Mouse (Mus musculus): ENCODE data around the gene Mlh3. TPM values are rescaled to one million over a fixed set of nuclear protein-coding genes. Genes with fewer than 3 reads are reported as not detected.

Mlh3 gene
- polyA plus RNA-seq, 1 experiment = 0.82 TPM

DNA sequence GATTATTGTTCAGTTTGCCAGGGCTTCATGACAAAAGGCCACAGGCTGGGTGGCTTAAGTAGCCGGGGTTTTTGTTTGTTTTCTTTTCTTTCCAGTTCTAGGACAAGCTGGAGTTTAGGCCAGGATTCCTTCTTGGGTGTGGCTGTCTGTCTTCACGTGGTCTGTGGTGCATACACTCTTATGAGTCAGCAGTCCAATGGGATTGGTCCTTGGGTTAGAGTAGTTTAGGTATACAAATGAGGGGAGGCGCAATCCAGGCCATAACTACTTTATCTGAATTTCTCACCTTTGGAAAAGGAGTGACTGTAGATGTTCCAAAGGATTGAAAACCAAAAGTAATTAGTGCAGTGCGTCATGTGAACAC is 1.4 kb upstream of the Mlh3 start:
- no peaks in the 10 kb centered on the region for H3K79me3 ChIP-seq (ENCODE audit: low read depth)
- H3K4me3 ChIP-seq (ENCODE audit: insufficient read depth, poor library complexity, severe bottlenecking) = no peak overlapping the region
- TF ChIP-seq FOSL1 (IDR thresholded peaks at IDR 0.05; ENCODE audit: insufficient read depth, low read length, poor library complexity, severe bottlenecking) = no peak
- TF ChIP-seq CTCF (IDR thresholded peaks at IDR 0.05; ENCODE audit: control insufficient read depth, insufficient read depth, insufficient read length) = no peak
- peak; percentile 49 for TF ChIP-seq MAX (IDR thresholded peaks at IDR 0.05)
- TF ChIP-seq MYOG (IDR thresholded peaks at IDR 0.05; ENCODE audit: control insufficient read depth, extremely low read depth, insufficient read length) = no peak
- no peak for TF ChIP-seq CEBPB (IDR thresholded peaks at IDR 0.05; ENCODE audit: low read depth)
- TF ChIP-seq MYOD1 (IDR thresholded peaks at IDR 0.05; ENCODE audit: control insufficient read depth, insufficient read length, low read depth) = no peak
- TF ChIP-seq USF1 (IDR thresholded peaks at IDR 0.05; ENCODE audit: low read depth) = peak; percentile 97
- no peaks in the 10 kb centered on the region for H3K27me3 ChIP-seq (ENCODE audit: control insufficient read depth, insufficient read depth, insufficient read length)
- H3K79me2 ChIP-seq (ENCODE audit: control insufficient read depth, insufficient read depth) = no peaks in the 10 kb centered on the region
- no peak overlapping the region for H3ac ChIP-seq (ENCODE audit: control insufficient read depth, insufficient read length, low read depth)
- peaks cover 5% of the 10 kb centered on the region for H3K36me3 ChIP-seq (ENCODE audit: control insufficient read depth, insufficient read depth)

DNA sequence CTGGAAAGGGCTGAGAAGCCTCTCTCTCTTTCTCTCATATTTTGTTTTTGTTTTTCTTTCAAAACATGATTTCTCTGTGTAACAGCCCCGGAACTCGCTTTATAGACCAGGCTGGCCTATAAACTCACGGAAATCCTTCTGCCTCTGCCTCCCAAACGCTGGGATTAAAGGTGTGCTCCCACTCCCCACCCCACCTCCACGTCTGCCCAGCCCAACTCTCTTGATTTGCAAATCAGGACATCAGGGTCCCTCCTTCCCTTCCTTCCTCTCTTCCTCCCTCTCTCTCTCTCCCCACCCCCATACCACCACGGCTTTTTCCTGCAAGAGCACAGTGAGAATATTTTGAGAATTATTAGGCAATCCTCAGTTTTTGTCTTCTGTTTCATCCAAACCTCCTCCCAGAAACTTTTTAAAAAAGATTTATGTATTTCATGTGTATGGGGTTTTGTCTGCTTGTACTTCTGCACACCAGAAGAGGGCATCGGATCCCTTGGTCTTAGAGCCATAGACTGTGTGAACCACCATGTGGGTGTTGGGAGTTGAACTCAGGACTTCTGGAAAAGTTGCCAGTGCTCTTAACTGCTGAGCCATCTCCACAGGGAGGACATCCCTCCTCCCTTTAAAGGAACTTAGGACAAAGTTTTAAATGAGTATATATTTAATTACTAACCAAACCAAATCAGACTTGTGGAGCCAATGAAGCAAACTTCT is 888 bp upstream of the Mlh3 start:
- no peak overlapping the region for H3K4me3 ChIP-seq (ENCODE audit: insufficient read depth, poor library complexity, severe bottlenecking)
- no peaks in the 10 kb centered on the region for H3K27me3 ChIP-seq (ENCODE audit: control insufficient read depth, insufficient read depth, insufficient read length)
- H3K36me3 ChIP-seq (ENCODE audit: control insufficient read depth, insufficient read depth) = peaks cover 5% of the 10 kb centered on the region
- H3ac ChIP-seq (ENCODE audit: control insufficient read depth, insufficient read length, low read depth) = no peak overlapping the region
- TF ChIP-seq MYOD1 (IDR thresholded peaks at IDR 0.05; ENCODE audit: control insufficient read depth, insufficient read length, low read depth) = no peak
- TF ChIP-seq FOSL1 (IDR thresholded peaks at IDR 0.05; ENCODE audit: insufficient read depth, low read length, poor library complexity, severe bottlenecking) = no peak
- TF ChIP-seq MYOG (IDR thresholded peaks at IDR 0.05; ENCODE audit: control insufficient read depth, extremely low read depth, insufficient read length) = no peak
- TF ChIP-seq MAX (IDR thresholded peaks at IDR 0.05) = no peak
- TF ChIP-seq CEBPB (IDR thresholded peaks at IDR 0.05; ENCODE audit: low read depth) = no peak
- TF ChIP-seq CTCF (IDR thresholded peaks at IDR 0.05; ENCODE audit: control insufficient read depth, insufficient read depth, insufficient read length) = no peak
- no peaks in the 10 kb centered on the region for H3K79me2 ChIP-seq (ENCODE audit: control insufficient read depth, insufficient read depth)
- no peaks in the 10 kb centered on the region for H3K79me3 ChIP-seq (ENCODE audit: low read depth)

DNA sequence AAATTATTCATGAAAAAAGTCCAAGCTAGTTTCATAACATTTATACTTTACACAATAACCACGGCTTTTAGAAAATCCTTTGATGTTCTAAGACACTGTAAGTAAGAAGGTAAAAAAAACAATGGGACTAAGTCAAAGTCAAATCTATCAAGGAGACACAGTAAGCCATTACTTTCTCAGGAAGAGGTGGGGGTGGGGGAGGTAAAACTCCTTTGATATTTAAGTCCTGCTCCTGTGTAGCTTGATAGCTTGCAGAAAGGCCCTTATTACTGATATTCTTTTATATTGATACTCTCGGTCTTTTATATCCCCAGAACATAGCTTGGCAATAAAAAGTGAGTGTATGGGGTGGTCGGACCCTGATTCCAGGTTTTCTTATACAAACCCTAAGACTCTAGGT is 578 bp downstream of the Mlh3 start:
- Histone ChIP-seq H3K79me2 (ENCODE audit: control insufficient read depth, insufficient read depth) (no peaks in the 10 kb centered on the region), H3K36me3 (ENCODE audit: control insufficient read depth, insufficient read depth) (peaks cover 4% of the 10 kb centered on the region), H3ac (ENCODE audit: control insufficient read depth, insufficient read length, low read depth) (no peak overlapping the region), H3K4me3 (ENCODE audit: insufficient read depth, poor library complexity, severe bottlenecking) (no peak overlapping the region), H3K27me3 (ENCODE audit: control insufficient read depth, insufficient read depth, insufficient read length) (no peaks in the 10 kb centered on the region), H3K79me3 (ENCODE audit: low read depth) (no peaks in the 10 kb centered on the region)
- no peak for TF ChIP-seq MYOG (IDR thresholded peaks at IDR 0.05; ENCODE audit: control insufficient read depth, extremely low read depth, insufficient read length)
- no peak for TF ChIP-seq USF1 (IDR thresholded peaks at IDR 0.05; ENCODE audit: low read depth)
- TF ChIP-seq MAX (IDR thresholded peaks at IDR 0.05) = no peak
- no peak for TF ChIP-seq CEBPB (IDR thresholded peaks at IDR 0.05; ENCODE audit: low read depth)
- TF ChIP-seq MYOD1 (IDR thresholded peaks at IDR 0.05; ENCODE audit: control insufficient read depth, insufficient read length, low read depth) = no peak
- no peak for TF ChIP-seq CTCF (IDR thresholded peaks at IDR 0.05; ENCODE audit: control insufficient read depth, insufficient read depth, insufficient read length)
- no peak for TF ChIP-seq FOSL1 (IDR thresholded peaks at IDR 0.05; ENCODE audit: insufficient read depth, low read length, poor library complexity, severe bottlenecking)

DNA sequence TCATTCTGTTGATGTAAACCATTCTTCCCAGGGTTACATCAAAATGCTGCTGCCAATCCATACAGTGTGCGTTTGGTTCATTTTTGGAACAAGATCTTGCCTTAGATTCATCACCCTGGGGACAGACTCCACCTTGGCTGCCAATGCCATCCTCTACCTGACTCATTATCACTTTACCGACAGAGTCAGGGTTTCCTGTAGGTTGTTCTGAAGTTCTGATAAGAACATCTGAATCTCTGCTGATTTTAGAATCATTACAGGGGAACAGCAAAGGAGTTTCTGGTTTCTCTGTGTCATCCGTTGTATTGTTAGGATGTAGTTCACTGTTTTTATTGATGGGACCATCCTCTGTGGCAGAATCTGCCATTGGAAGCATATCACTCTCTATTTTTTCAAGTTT is 4.2 kb downstream of the Mlh3 start:
- TF ChIP-seq FOSL1 (IDR thresholded peaks at IDR 0.05; ENCODE audit: insufficient read depth, low read length, poor library complexity, severe bottlenecking) (no peak), USF1 (IDR thresholded peaks at IDR 0.05; ENCODE audit: low read depth) (no peak)
- Histone ChIP-seq H3ac (ENCODE audit: control insufficient read depth, insufficient read length, low read depth) (no peak overlapping the region), H3K79me3 (ENCODE audit: low read depth) (no peaks in the 10 kb centered on the region), H3K79me2 (ENCODE audit: control insufficient read depth, insufficient read depth) (no peaks in the 10 kb centered on the region), H3K27me3 (ENCODE audit: control insufficient read depth, insufficient read depth, insufficient read length) (no peaks in the 10 kb centered on the region), H3K4me3 (ENCODE audit: insufficient read depth, poor library complexity, severe bottlenecking) (no peak overlapping the region), H3K36me3 (ENCODE audit: control insufficient read depth, insufficient read depth) (no peaks in the 10 kb centered on the region)

DNA sequence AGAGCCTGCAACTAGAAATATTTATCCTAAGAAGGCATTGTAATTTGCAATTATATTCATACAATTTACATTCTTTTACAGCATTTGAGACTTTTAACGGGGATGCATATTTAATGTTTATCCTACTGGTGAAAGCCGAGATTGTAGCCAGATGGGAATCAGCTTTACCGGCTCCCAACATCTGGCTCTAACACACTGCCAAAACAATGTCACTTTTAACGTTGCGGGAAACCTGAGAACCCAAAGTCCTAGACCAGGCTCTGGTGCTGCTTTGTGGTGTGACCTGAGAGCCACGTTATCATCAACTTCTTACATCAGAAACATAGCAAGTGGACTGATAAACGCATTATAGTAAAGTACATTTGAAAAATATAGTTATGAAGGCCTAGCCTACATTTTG is 5.5 kb downstream of the Mlh3 start:
- TF ChIP-seq CTCF (IDR thresholded peaks at IDR 0.05; ENCODE audit: control insufficient read depth, insufficient read depth, insufficient read length) = no peak
- no peak for TF ChIP-seq CEBPB (IDR thresholded peaks at IDR 0.05; ENCODE audit: low read depth)
- no peak for TF ChIP-seq MYOG (IDR thresholded peaks at IDR 0.05; ENCODE audit: control insufficient read depth, extremely low read depth, insufficient read length)
- no peak for TF ChIP-seq USF1 (IDR thresholded peaks at IDR 0.05; ENCODE audit: low read depth)
- TF ChIP-seq MYOD1 (IDR thresholded peaks at IDR 0.05; ENCODE audit: control insufficient read depth, insufficient read length, low read depth) = no peak
- H3K79me3 ChIP-seq (ENCODE audit: low read depth) = no peaks in the 10 kb centered on the region
- H3ac ChIP-seq (ENCODE audit: control insufficient read depth, insufficient read length, low read depth) = no peak overlapping the region
- H3K27me3 ChIP-seq (ENCODE audit: control insufficient read depth, insufficient read depth, insufficient read length) = no peaks in the 10 kb centered on the region
- no peaks in the 10 kb centered on the region for H3K36me3 ChIP-seq (ENCODE audit: control insufficient read depth, insufficient read depth)
- no peak overlapping the region for H3K4me3 ChIP-seq (ENCODE audit: insufficient read depth, poor library complexity, severe bottlenecking)
- no peaks in the 10 kb centered on the region for H3K79me2 ChIP-seq (ENCODE audit: control insufficient read depth, insufficient read depth)

DNA sequence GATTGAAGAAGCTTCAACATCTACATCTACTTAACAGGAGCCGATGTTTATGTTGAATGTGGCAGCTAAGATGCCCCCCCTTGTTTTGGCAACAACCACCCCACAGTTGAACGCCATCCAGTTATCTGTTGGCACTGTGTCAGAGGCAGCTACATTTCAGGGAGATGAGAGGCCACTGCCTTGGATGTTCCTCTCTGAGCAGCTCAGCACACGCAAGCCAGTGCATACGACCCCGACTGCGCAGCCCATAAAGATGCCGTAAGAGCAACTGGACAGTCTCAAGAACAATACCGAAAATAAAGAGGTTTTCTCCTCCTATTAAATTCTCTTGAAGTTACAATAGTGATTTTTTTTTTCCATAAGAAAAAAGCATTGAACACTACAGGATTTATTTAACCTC is 5.9 kb downstream of the Mlh3 start:
- Histone ChIP-seq H3K79me3 (ENCODE audit: low read depth) (no peaks in the 10 kb centered on the region), H3K27me3 (ENCODE audit: control insufficient read depth, insufficient read depth, insufficient read length) (no peaks in the 10 kb centered on the region), H3K4me3 (ENCODE audit: insufficient read depth, poor library complexity, severe bottlenecking) (no peak overlapping the region), H3ac (ENCODE audit: control insufficient read depth, insufficient read length, low read depth) (no peak overlapping the region), H3K36me3 (ENCODE audit: control insufficient read depth, insufficient read depth) (no peaks in the 10 kb centered on the region), H3K79me2 (ENCODE audit: control insufficient read depth, insufficient read depth) (no peaks in the 10 kb centered on the region)
- TF ChIP-seq FOSL1 (IDR thresholded peaks at IDR 0.05; ENCODE audit: insufficient read depth, low read length, poor library complexity, severe bottlenecking) (no peak), USF1 (IDR thresholded peaks at IDR 0.05; ENCODE audit: low read depth) (no peak), MAX (IDR thresholded peaks at IDR 0.05) (no peak), MYOG (IDR thresholded peaks at IDR 0.05; ENCODE audit: control insufficient read depth, extremely low read depth, insufficient read length) (no peak), CEBPB (IDR thresholded peaks at IDR 0.05; ENCODE audit: low read depth) (no peak), MYOD1 (IDR thresholded peaks at IDR 0.05; ENCODE audit: control insufficient read depth, insufficient read length, low read depth) (no peak), CTCF (IDR thresholded peaks at IDR 0.05; ENCODE audit: control insufficient read depth, insufficient read depth, insufficient read length) (no peak)
